Mouse (Mus musculus) forebrain, embryonic 15.5 days (tissue): ENCODE data around the gene Mrgbp. TPM values are rescaled to one million over a fixed set of nuclear protein-coding genes. Genes with fewer than 3 reads are reported as not detected.

ENCODE experiments used
- ATAC-seq: fragments of 200-750 bp; cut with Nextera tagmentation; replicated peaks from 2 replicates; pipeline ENCODE4 v1.8.0; 2017; ENCODE audit warnings: mild to moderate bottlenecking, moderate TSS enrichment, moderate library complexity
- H3K27ac ChIP-seq: fragments of 300-500 bp; sonication (generic); replicated peaks from 2 replicates; pipeline ENCODE4 v1.5.1; 2015; ENCODE audit warnings: mild to moderate bottlenecking, inconsistent platforms
- H3K27me3 ChIP-seq: fragments of 300-500 bp; sonication (generic); 2 replicates; pipeline ENCODE4 v1.6.1; 2015; ENCODE audit warnings: inconsistent platforms
- H3K36me3 ChIP-seq: fragments of 300-500 bp; sonication (generic); 2 replicates; pipeline ENCODE4 v1.6.1; 2015; ENCODE audit warnings: mild to moderate bottlenecking, inconsistent platforms
- H3K4me1 ChIP-seq: fragments of 300-500 bp; sonication (generic); 2 replicates; pipeline ENCODE4 v1.6.1; 2015; ENCODE audit warnings: inconsistent platforms
- H3K4me2 ChIP-seq: fragments of 300-500 bp; sonication (generic); replicated peaks from 2 replicates; pipeline ENCODE4 v1.6.1; 2015; ENCODE audit warnings: mild to moderate bottlenecking, inconsistent platforms
- H3K4me3 ChIP-seq: fragments of 300-500 bp; sonication (generic); 2 replicates; pipeline ENCODE4 v1.5.1; 2015; ENCODE audit warnings: mild to moderate bottlenecking, inconsistent platforms
- H3K9ac ChIP-seq: fragments of 300-500 bp; sonication (generic); replicated peaks from 2 replicates; pipeline ENCODE4 v1.6.1; 2015; ENCODE audit warnings: mild to moderate bottlenecking, inconsistent platforms
- H3K9me3 ChIP-seq: fragments of 300-500 bp; sonication (generic); 2 replicates; pipeline ENCODE4 v1.6.1; 2016; ENCODE audit warnings: inconsistent platforms
- WGBS: fragments of 180-500 bp; shearing (Covaris S2); methylation state at CpG from one replicate; pipeline ENCODE4 v1.1.7; 2015; ENCODE audit warnings: mixed read lengths; 5-methylcytosine and 5-hydroxymethylcytosine counted together
- polyA plus RNA-seq: library from polyadenylated mRNA; unstranded; fragments of >200 nt; fragmentation: Nextera tagmentation; extraction: Ambion mirVana; gene quantifications from 2 replicates; pipeline ENCODE4 v1.2.1, GENCODE M21; 2015

The Mrgbp gene
- polyA plus RNA-seq, 1 experiment from 2014 or later = 51.8 TPM

DNA sequence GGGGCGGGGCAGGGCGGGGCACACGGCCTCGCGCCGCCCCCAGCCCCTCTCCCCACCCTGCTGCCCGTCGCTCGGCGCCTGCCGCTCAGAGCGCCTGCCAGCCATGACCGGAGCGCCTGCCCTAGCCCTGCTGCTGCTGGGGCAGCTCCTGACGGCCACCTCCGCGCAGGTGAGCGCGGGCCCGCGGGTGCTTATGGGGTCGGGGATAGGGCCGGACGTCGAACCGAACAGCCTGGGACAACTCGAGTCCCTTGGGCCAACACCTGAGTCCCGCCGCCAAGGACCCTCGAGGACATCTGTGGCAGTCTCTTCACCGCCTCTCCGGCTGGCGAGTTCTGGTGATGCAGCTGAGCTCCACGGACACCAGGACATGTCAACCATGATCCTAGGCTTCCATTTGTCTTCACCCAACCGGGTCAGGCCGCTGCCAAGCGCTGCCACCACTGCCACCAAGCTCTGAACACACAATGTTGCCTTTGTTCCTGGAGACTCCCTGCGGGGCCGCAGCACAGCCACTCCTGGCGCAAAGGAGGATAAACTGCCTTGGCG, 17.1 kb downstream of the Mrgbp start:
- H3K27me3 ChIP-seq = 0 out of 2 replicates have a peak, but pooled peaks cover 5% of the 10 kb centered on the region
- H3K4me1 ChIP-seq = peaks cover 30% of the 10 kb centered on the region
- peak overlapping the region; percentile 52 for H3K4me2 ChIP-seq
- no peaks in the 10 kb centered on the region for H3K9me3 ChIP-seq
- ATAC-seq = peak; percentile 49
- WGBS = under 1% methylated on average over 37 of the region's 41 CpGs
- H3K9ac ChIP-seq = peak overlapping the region; percentile 32
- H3K36me3 ChIP-seq = peaks cover 19% of the 10 kb centered on the region
- H3K27ac ChIP-seq = no peak overlapping the region
- peak overlapping the region; percentile 37 for H3K4me3 ChIP-seq

GRCm38 (mm10) chr2:180600569-180601021, 19.5 kb downstream of the Mrgbp start:
- ATAC-seq = peak; percentile 55
- H3K4me3 ChIP-seq = no peak overlapping the region
- H3K9me3 ChIP-seq = no peaks in the 10 kb centered on the region
- H3K36me3 ChIP-seq = no peaks in the 10 kb centered on the region
- no peak overlapping the region for H3K4me2 ChIP-seq
- H3K27me3 ChIP-seq = 0 out of 2 replicates have a peak, but pooled peaks cover 5% of the 10 kb centered on the region
- H3K27ac ChIP-seq = peak overlapping the region; percentile 60
- 5% methylated on average over 9 of the region's 9 CpGs for WGBS
- no peak overlapping the region for H3K9ac ChIP-seq
- H3K4me1 ChIP-seq = peaks cover 35% of the 10 kb centered on the region

- 52% methylated on average over 6 of the region's 6 CpGs for WGBS
- H3K9me3 ChIP-seq = no peaks in the 10 kb centered on the region
Measured at GRCm38 (mm10) chr2:180604781-180605180, 23.7 kb downstream of the Mrgbp start.

GRCm38 (mm10) chr2:180610283-180610682, 29.2 kb downstream of the Mrgbp start:
- Histone ChIP-seq H3K4me3 (no peak overlapping the region), H3K27ac (no peak overlapping the region), H3K4me1 (no peaks in the 10 kb centered on the region), H3K4me2 (no peak overlapping the region), H3K9me3 (no peaks in the 10 kb centered on the region), H3K27me3 (no peaks in the 10 kb centered on the region), H3K9ac (no peak overlapping the region), H3K36me3 (no peaks in the 10 kb centered on the region)
- no peak for ATAC-seq
- 80% methylated on average over 4 of the region's 4 CpGs for WGBS

More at GRCm38 (mm10) chr2:180604781-180605180, 23.7 kb downstream of the Mrgbp start:
- Histone ChIP-seq H3K4me2 (no peak overlapping the region), H3K4me1 (peaks cover 16% of the 10 kb centered on the region), H3K27ac (no peak overlapping the region), H3K9ac (no peak overlapping the region), H3K4me3 (no peak overlapping the region), H3K36me3 (no peaks in the 10 kb centered on the region), H3K27me3 (no peaks in the 10 kb centered on the region)
- no peak for ATAC-seq

DNA sequence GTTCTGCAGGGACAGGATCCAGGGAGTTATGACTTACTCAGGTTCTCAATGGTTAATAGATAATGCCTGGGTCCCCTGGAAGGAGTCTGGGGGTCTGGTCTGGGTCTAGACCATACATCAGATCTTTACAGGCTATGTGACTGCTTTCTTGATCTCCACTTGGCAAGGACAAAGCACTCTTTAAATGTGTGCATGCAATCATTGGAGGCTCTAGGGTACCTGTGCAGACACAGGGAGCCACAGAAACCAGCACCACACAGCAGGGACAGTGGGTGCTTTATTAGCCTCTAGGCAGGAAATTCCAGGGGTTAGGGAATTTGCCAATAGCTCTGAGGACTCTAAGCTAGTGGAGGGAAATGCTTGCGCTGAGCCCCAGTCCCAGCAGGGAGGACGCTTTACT, 30.8 kb downstream of the Mrgbp start:
- H3K4me1 ChIP-seq = no peaks in the 10 kb centered on the region
- H3K27ac ChIP-seq = no peak overlapping the region
- H3K9me3 ChIP-seq = no peaks in the 10 kb centered on the region
- no peak overlapping the region for H3K4me2 ChIP-seq
- H3K4me3 ChIP-seq = no peak overlapping the region
- no peak overlapping the region for H3K9ac ChIP-seq
- WGBS = 82% methylated on average over 2 of the region's 2 CpGs
- no peaks in the 10 kb centered on the region for H3K27me3 ChIP-seq
- ATAC-seq = no peak
- H3K36me3 ChIP-seq = no peaks in the 10 kb centered on the region

Other genes starting within 250 kb of the Mrgbp start
- gene Gata5, start 246.6 kb upstream of the Mrgbp start, polyA plus RNA-seq = not detected in 2 replicates
- gene Slco4a1, start 125.1 kb upstream of the Mrgbp start, polyA plus RNA-seq = 1.2 and 1.4 TPM in 2 replicates
- 6.6 and 8.0 TPM in 2 replicates for gene Ntsr1, start 81.3 kb upstream of the Mrgbp start, polyA plus RNA-seq
- gene Ogfr, start 7.9 kb downstream of the Mrgbp start, polyA plus RNA-seq = 83.7 and 89.1 TPM in 2 replicates
- 37.2 and 44.3 TPM in 2 replicates for gene Col9a3, start 16.5 kb downstream of the Mrgbp start, polyA plus RNA-seq
- 0.29 and 0.50 TPM in 2 replicates for gene Tcfl5, start 61.4 kb downstream of the Mrgbp start, polyA plus RNA-seq
- 29.6 and 30.8 TPM in 2 replicates for gene Dido1, start 128.7 kb downstream of the Mrgbp start, polyA plus RNA-seq
- gene Gid8, start 128.8 kb downstream of the Mrgbp start, polyA plus RNA-seq = 58.0 and 58.7 TPM in 2 replicates
- 0.13 and 0.29 TPM in 2 replicates for gene Slc17a9, start 144.0 kb downstream of the Mrgbp start, polyA plus RNA-seq
- 0.51 and 1.1 TPM in 2 replicates for gene Bhlhe23, start 195.6 kb downstream of the Mrgbp start, polyA plus RNA-seq